Mouse (Mus musculus): ENCODE data around the gene Ubtd1. TPM values are rescaled to one million over a fixed set of nuclear protein-coding genes. Genes with fewer than 3 reads are reported as not detected.

The Ubtd1 gene
- polyA plus RNA-seq, 1 experiment from 2014 or later = 6.7 TPM

GRCm38 (mm10) chr19:42036357-42036756 is 54.8 kb downstream of the Ubtd1 start:
- H3K4me2 ChIP-seq = no peak overlapping the region
- ATAC-seq (replicated peaks; ENCODE audit: low FRiP score) (no peak), DNase-seq (ENCODE audit: low spot score) (no peak)
- no peaks in the 10 kb centered on the region for H3K9me3 ChIP-seq (ENCODE audit: control insufficient read depth, low read length)
- WGBS = 82% methylated on average over 3 of the region's 3 CpGs
- H3K27me3 ChIP-seq (replicated peaks; ENCODE audit: control insufficient read depth, insufficient read depth, low read length) = peaks cover 9% of the 10 kb centered on the region; the same call in 1 of the 2 replicates
- H3K27ac ChIP-seq (ENCODE audit: low read depth, low read length) = no peak overlapping the region
- no peak overlapping the region for H3K4me3 ChIP-seq (ENCODE audit: low read depth, low read length)
- H3K36me3 ChIP-seq (ENCODE audit: control insufficient read depth, insufficient read depth, low read length) = no peaks in the 10 kb centered on the region
- no peak overlapping the region for H3K9ac ChIP-seq (ENCODE audit: low read depth, low read length)
- peaks cover 6% of the 10 kb centered on the region; the same call in 1 of the 2 replicates for H3K4me1 ChIP-seq (replicated peaks; ENCODE audit: control insufficient read depth, insufficient read depth, low read length)

- Histone ChIP-seq H3K9ac (ENCODE audit: low read depth, low read length) (no peak overlapping the region), H3K4me1 (replicated peaks; ENCODE audit: control insufficient read depth, insufficient read depth, low read length) (peaks cover 6% of the 10 kb centered on the region; the same call in 1 of the 2 replicates), H3K4me3 (ENCODE audit: low read depth, low read length) (no peak overlapping the region), H3K27ac (ENCODE audit: low read depth, low read length) (no peak overlapping the region), H3K36me3 (ENCODE audit: control insufficient read depth, insufficient read depth, low read length) (no peaks in the 10 kb centered on the region), H3K9me3 (ENCODE audit: control insufficient read depth, low read length) (no peaks in the 10 kb centered on the region), H3K4me2 (no peak overlapping the region), H3K27me3 (replicated peaks; ENCODE audit: control insufficient read depth, insufficient read depth, low read length) (peaks cover 9% of the 10 kb centered on the region; the same call in 1 of the 2 replicates)
- DNase-seq (ENCODE audit: low spot score) = no peak
- ATAC-seq (replicated peaks; ENCODE audit: low FRiP score) = no peak
- 65% methylated on average over 11 of the region's 11 CpGs for WGBS
These were observed 55.7 kb downstream of the Ubtd1 start for GRCm38 (mm10) chr19:42037167-42037702.

GRCm38 (mm10) chr19:42038310-42038709 is 56.7 kb downstream of the Ubtd1 start:
- Histone ChIP-seq H3K36me3 (ENCODE audit: control insufficient read depth, insufficient read depth, low read length) (no peaks in the 10 kb centered on the region), H3K9me3 (ENCODE audit: control insufficient read depth, low read length) (no peaks in the 10 kb centered on the region), H3K4me3 (ENCODE audit: low read depth, low read length) (no peak overlapping the region), H3K9ac (ENCODE audit: low read depth, low read length) (no peak overlapping the region), H3K4me2 (no peak overlapping the region), H3K27me3 (replicated peaks; ENCODE audit: control insufficient read depth, insufficient read depth, low read length) (peaks cover 9% of the 10 kb centered on the region; the same call in 1 of the 2 replicates), H3K27ac (ENCODE audit: low read depth, low read length) (no peak overlapping the region), H3K4me1 (replicated peaks; ENCODE audit: control insufficient read depth, insufficient read depth, low read length) (peaks cover 6% of the 10 kb centered on the region; the same call in 1 of the 2 replicates)
- no peak for DNase-seq (ENCODE audit: low spot score)
- WGBS = 82% methylated on average over 12 of the region's 12 CpGs
- ATAC-seq (replicated peaks; ENCODE audit: low FRiP score) = no peak

- no peak overlapping the region for H3K9ac ChIP-seq (ENCODE audit: low read depth, low read length)
- ATAC-seq (replicated peaks; ENCODE audit: low FRiP score) (no peak), DNase-seq (ENCODE audit: low spot score) (no peak)
- no peak overlapping the region for H3K4me2 ChIP-seq
- 90% methylated on average over 6 of the region's 6 CpGs for WGBS
- H3K27ac ChIP-seq (ENCODE audit: low read depth, low read length) = no peak overlapping the region
- H3K4me1 ChIP-seq (replicated peaks; ENCODE audit: control insufficient read depth, insufficient read depth, low read length) = no peaks in the 10 kb centered on the region
- H3K36me3 ChIP-seq (ENCODE audit: control insufficient read depth, insufficient read depth, low read length) = no peaks in the 10 kb centered on the region
- H3K4me3 ChIP-seq (ENCODE audit: low read depth, low read length) = no peak overlapping the region
- no peaks in the 10 kb centered on the region for H3K9me3 ChIP-seq (ENCODE audit: control insufficient read depth, low read length)
- peaks cover 9% of the 10 kb centered on the region; the same call in 1 of the 2 replicates for H3K27me3 ChIP-seq (replicated peaks; ENCODE audit: control insufficient read depth, insufficient read depth, low read length)
These were observed 62.4 kb downstream of the Ubtd1 start for GRCm38 (mm10) chr19:42043988-42044387.

GRCm38 (mm10) chr19:42045269-42046102 is 63.9 kb downstream of the Ubtd1 start, which contains the start of gene Hoga1:
TSS of gene Hoga1 (plus strand) at chr19:42045610.
- ATAC-seq (replicated peaks; ENCODE audit: low FRiP score) (peak; percentile 89), DNase-seq (ENCODE audit: low spot score) (peak; percentile 75)
- Histone ChIP-seq H3K4me2 (peak within 1 kb of the TSS; percentile 60), H3K27ac (ENCODE audit: low read depth, low read length) (no peak within 1 kb of the TSS), H3K9ac (ENCODE audit: low read depth, low read length) (peak within 1 kb of the TSS; percentile 20; the same call in 1 of the 2 replicates), H3K4me1 (replicated peaks; ENCODE audit: control insufficient read depth, insufficient read depth, low read length) (no peaks in the 10 kb centered on the region), H3K9me3 (ENCODE audit: control insufficient read depth, low read length) (no peaks in the 10 kb centered on the region), H3K27me3 (replicated peaks; ENCODE audit: control insufficient read depth, insufficient read depth, low read length) (no peaks in the 10 kb centered on the region), H3K4me3 (ENCODE audit: low read depth, low read length) (peak within 1 kb of the TSS; percentile 35), H3K36me3 (ENCODE audit: control insufficient read depth, insufficient read depth, low read length) (no peaks in the 10 kb centered on the region)
- 21% methylated on average over 23 of the region's 23 CpGs for WGBS

GRCm38 (mm10) chr19:42050251-42050650 is 68.7 kb downstream of the Ubtd1 start:
- H3K27ac ChIP-seq (ENCODE audit: low read depth, low read length) = no peak overlapping the region
- no peak overlapping the region for H3K9ac ChIP-seq (ENCODE audit: low read depth, low read length)
- no peak overlapping the region for H3K4me3 ChIP-seq (ENCODE audit: low read depth, low read length)
- H3K36me3 ChIP-seq (ENCODE audit: control insufficient read depth, insufficient read depth, low read length) = peaks cover 2% of the 10 kb centered on the region; the same call in 1 of the 2 replicates
- no peaks in the 10 kb centered on the region for H3K4me1 ChIP-seq (replicated peaks; ENCODE audit: control insufficient read depth, insufficient read depth, low read length)
- 73% methylated on average over 1 of the region's 1 CpGs for WGBS
- H3K27me3 ChIP-seq (replicated peaks; ENCODE audit: control insufficient read depth, insufficient read depth, low read length) = no peaks in the 10 kb centered on the region
- DNase-seq (ENCODE audit: low spot score) (no peak), ATAC-seq (replicated peaks; ENCODE audit: low FRiP score) (no peak)
- H3K4me2 ChIP-seq = no peak overlapping the region
- H3K9me3 ChIP-seq (ENCODE audit: control insufficient read depth, low read length) = no peaks in the 10 kb centered on the region

- ATAC-seq (replicated peaks; ENCODE audit: low FRiP score) (no peak), DNase-seq (ENCODE audit: low spot score) (no peak)
- 85% methylated on average over 3 of the region's 3 CpGs for WGBS
- H3K4me3 ChIP-seq (ENCODE audit: low read depth, low read length) = no peak overlapping the region
- H3K4me2 ChIP-seq = no peak overlapping the region
- no peaks in the 10 kb centered on the region for H3K4me1 ChIP-seq (replicated peaks; ENCODE audit: control insufficient read depth, insufficient read depth, low read length)
- H3K27ac ChIP-seq (ENCODE audit: low read depth, low read length) = no peak overlapping the region
- no peak overlapping the region for H3K9ac ChIP-seq (ENCODE audit: low read depth, low read length)
- H3K36me3 ChIP-seq (ENCODE audit: control insufficient read depth, insufficient read depth, low read length) = peaks cover 2% of the 10 kb centered on the region; the same call in 1 of the 2 replicates
- H3K27me3 ChIP-seq (replicated peaks; ENCODE audit: control insufficient read depth, insufficient read depth, low read length) = no peaks in the 10 kb centered on the region
- no peaks in the 10 kb centered on the region for H3K9me3 ChIP-seq (ENCODE audit: control insufficient read depth, low read length)
These were observed 69.8 kb downstream of the Ubtd1 start for GRCm38 (mm10) chr19:42051351-42051750.

GRCm38 (mm10) chr19:42051948-42052347 is 70.4 kb downstream of the Ubtd1 start, which contains the start of gene 4933411K16Rik:
TSS of gene 4933411K16Rik (plus strand) at chr19:42052248.
- DNase-seq (ENCODE audit: low spot score) (no peak), ATAC-seq (replicated peaks; ENCODE audit: low FRiP score) (no peak)
- WGBS = 68% methylated on average over 4 of the region's 4 CpGs
- Histone ChIP-seq H3K4me1 (replicated peaks; ENCODE audit: control insufficient read depth, insufficient read depth, low read length) (no peaks in the 10 kb centered on the region), H3K27me3 (replicated peaks; ENCODE audit: control insufficient read depth, insufficient read depth, low read length) (no peaks in the 10 kb centered on the region), H3K4me3 (ENCODE audit: low read depth, low read length) (no peak within 1 kb of the TSS), H3K36me3 (ENCODE audit: control insufficient read depth, insufficient read depth, low read length) (peaks cover 2% of the 10 kb centered on the region; the same call in 1 of the 2 replicates), H3K9ac (ENCODE audit: low read depth, low read length) (no peak within 1 kb of the TSS), H3K4me2 (no peak within 1 kb of the TSS), H3K27ac (ENCODE audit: low read depth, low read length) (no peak within 1 kb of the TSS), H3K9me3 (ENCODE audit: control insufficient read depth, low read length) (no peaks in the 10 kb centered on the region)

Data from liver, embryonic 11.5 days (tissue).